Mouse (Mus musculus) intestine, embryonic 16.5 days (tissue): Measurements from ENCODE around the gene Opa3. TPM values are rescaled to one million over a fixed set of nuclear protein-coding genes. Genes with fewer than 3 reads are reported as not detected.

Experiments used
- ATAC-seq: fragments of 200-750 bp; cut with Nextera tagmentation; 2 replicates; pipeline ENCODE4 v1.8.0; 2017; ENCODE audit warnings: moderate TSS enrichment, moderate library complexity
- H3K27ac ChIP-seq: fragments of 300-500 bp; sonication (generic); 2 replicates; pipeline ENCODE4 v1.5.1; 2014; ENCODE audit warnings: mild to moderate bottlenecking, low read length
- H3K27me3 ChIP-seq: fragments of 300-500 bp; sonication (generic); replicated peaks from 2 replicates; pipeline ENCODE4 v1.6.1; 2014; ENCODE audit warnings: low read length, control low read depth, mixed read lengths; ENCODE audit not compliant: control insufficient read depth, insufficient read depth
- H3K36me3 ChIP-seq: fragments of 300-500 bp; sonication (generic); 2 replicates; pipeline ENCODE4 v1.6.1; 2014; ENCODE audit warnings: low read length, control low read depth; ENCODE audit not compliant: control insufficient read depth, insufficient read depth
- H3K4me1 ChIP-seq: fragments of 300-500 bp; sonication (generic); 2 replicates; pipeline ENCODE4 v1.6.1; 2014; ENCODE audit warnings: low read length, control low read depth, mixed read lengths; ENCODE audit not compliant: control insufficient read depth, insufficient read depth
- H3K4me2 ChIP-seq: fragments of 300-500 bp; sonication (generic); 2 replicates; pipeline ENCODE4 v1.6.1; 2014; ENCODE audit warnings: low read depth, low read length, control low read depth
- H3K4me3 ChIP-seq: fragments of 300-500 bp; sonication (generic); 2 replicates; pipeline ENCODE4 v1.5.1; 2014; ENCODE audit warnings: mild to moderate bottlenecking, low read length
- H3K9ac ChIP-seq: fragments of 300-500 bp; sonication (generic); 2 replicates; pipeline ENCODE4 v1.6.1; 2014; ENCODE audit warnings: low read depth, low read length
- H3K9me3 ChIP-seq: fragments of 300-500 bp; sonication (generic); 2 replicates; pipeline ENCODE4 v1.6.1; 2016; ENCODE audit warnings: low read length, control low read depth; ENCODE audit not compliant: control insufficient read depth
- WGBS: fragments of 180-500 bp; shearing (Covaris S2); extraction: QIAGEN DNeasy Blood & Tissue Kit; methylation state at CpG from one replicate; pipeline ENCODE4 v1.1.7; 2014; 5-methylcytosine and 5-hydroxymethylcytosine counted together
- polyA plus RNA-seq: library from polyadenylated mRNA; unstranded; fragments of >200 nt; fragmentation: Nextera tagmentation; extraction: Ambion mirVana; gene quantifications from 2 replicates; pipeline ENCODE4 v1.2.1, GENCODE M21; 2015

Opa3 gene
- polyA plus RNA-seq: 40.6 and 40.9 TPM in 2 replicates

GRCm38 (mm10) chr7:19227883-19228792, at the start of gene Opa3:
TSS of gene Opa3 (plus strand) at chr7:19228334.
- Histone ChIP-seq H3K9me3 (no peaks in the 10 kb centered on the region), H3K27ac (peak within 1 kb of the TSS; percentile 99), H3K27me3 (no peaks in the 10 kb centered on the region), H3K36me3 (no peaks in the 10 kb centered on the region), H3K9ac (peak within 1 kb of the TSS; percentile 84), H3K4me2 (peak within 1 kb of the TSS; percentile 67), H3K4me3 (peak within 1 kb of the TSS; percentile 71), H3K4me1 (peaks cover 33% of the 10 kb centered on the region)
- peak; percentile 92 for ATAC-seq
- WGBS: under 1% methylated on average over 90 of the region's 91 CpGs

DNA sequence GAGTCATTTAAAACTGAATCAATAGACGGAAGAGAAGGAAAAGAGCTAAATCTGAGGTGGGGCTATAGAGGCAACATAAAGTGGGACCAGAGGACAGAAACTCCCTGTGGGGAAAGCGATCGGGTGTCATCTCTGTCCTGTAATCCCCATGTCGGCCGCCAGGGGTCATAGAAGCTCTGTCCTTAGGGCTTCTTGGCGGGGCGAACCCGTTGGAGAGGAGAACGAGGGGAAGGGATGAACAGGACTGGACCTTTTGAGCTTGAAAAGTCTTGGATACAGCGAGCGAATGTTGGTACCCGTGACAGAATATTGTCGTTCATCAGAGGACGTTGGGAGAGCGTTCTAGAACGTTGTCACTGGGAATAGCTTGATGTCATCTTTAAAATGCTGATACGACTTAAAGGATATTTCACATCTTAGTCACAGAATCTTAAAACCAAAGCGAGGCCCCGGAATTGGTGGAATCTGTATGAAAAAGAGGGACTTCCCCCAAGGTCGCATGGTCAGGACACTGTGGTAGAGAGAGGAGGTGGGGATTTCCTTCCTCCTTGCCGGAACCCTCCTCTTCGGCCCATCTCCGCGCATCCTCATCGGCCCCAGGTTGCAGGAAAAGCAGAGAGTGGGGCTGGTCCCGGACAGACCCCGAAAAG, 49.6 kb upstream of the Opa3 start:
- no peak for ATAC-seq
- Histone ChIP-seq H3K4me3 (peak overlapping the region; percentile 12; the same call in 1 of the 2 replicates), H3K36me3 (no peaks in the 10 kb centered on the region), H3K27ac (no peak overlapping the region), H3K4me2 (peak overlapping the region; percentile 38), H3K9ac (no peak overlapping the region), H3K9me3 (no peaks in the 10 kb centered on the region), H3K4me1 (peaks cover 21% of the 10 kb centered on the region), H3K27me3 (peaks cover 50% of the 10 kb centered on the region)
- 7% methylated on average over 27 of the region's 27 CpGs for WGBS

- peaks cover 21% of the 10 kb centered on the region for H3K4me1 ChIP-seq
- ATAC-seq: peak; percentile 17; the same call in 1 of the 2 replicates
- H3K9ac ChIP-seq: 0 out of 2 replicates have a peak overlapping the region, but pooled peaks have one; percentile 10
Observed at GRCm38 (mm10) chr7:19179173-19179572, 49.0 kb upstream of the Opa3 start.

DNA sequence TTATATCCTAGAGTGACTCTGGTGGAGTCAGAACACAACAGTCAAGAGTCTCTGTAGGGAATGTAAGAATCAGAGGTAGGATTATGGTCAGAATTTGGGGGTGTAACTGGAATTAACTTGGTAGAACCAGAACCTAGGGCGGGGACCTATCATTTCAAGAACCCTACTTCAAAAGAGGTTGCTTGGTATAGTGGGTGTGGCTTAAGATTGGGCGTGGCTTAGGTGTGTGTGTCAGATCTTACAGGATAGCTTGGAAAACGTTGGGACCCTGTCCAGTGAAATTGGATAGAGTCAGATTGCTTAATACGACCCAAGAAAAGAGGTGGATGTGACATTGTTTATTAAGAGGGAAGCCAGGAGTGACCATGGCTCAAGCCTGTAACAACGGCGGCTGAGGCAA, 48.2 kb upstream of the Opa3 start:
- Histone ChIP-seq H3K9ac (no peak overlapping the region), H3K9me3 (no peaks in the 10 kb centered on the region), H3K4me2 (peak overlapping the region; percentile 38; the same call in 1 of the 2 replicates), H3K27me3 (peaks cover 50% of the 10 kb centered on the region), H3K4me3 (no peak overlapping the region), H3K4me1 (peaks cover 25% of the 10 kb centered on the region), H3K36me3 (no peaks in the 10 kb centered on the region), H3K27ac (no peak overlapping the region)
- 39% methylated on average over 6 of the region's 6 CpGs for WGBS
- ATAC-seq: no peak

More at GRCm38 (mm10) chr7:19179173-19179572, 49.0 kb upstream of the Opa3 start:
- WGBS: under 1% methylated on average over 31 of the region's 32 CpGs
- peaks cover 50% of the 10 kb centered on the region for H3K27me3 ChIP-seq
- H3K36me3 ChIP-seq: no peaks in the 10 kb centered on the region
- H3K9me3 ChIP-seq: no peaks in the 10 kb centered on the region
- H3K4me3 ChIP-seq: peak overlapping the region; percentile 30
- peak overlapping the region; percentile 38 for H3K4me2 ChIP-seq
- no peak overlapping the region for H3K27ac ChIP-seq

GRCm38 (mm10) chr7:19180862-19181429, 47.2 kb upstream of the Opa3 start:
- peaks cover 43% of the 10 kb centered on the region for H3K27me3 ChIP-seq
- ATAC-seq: peak; percentile 57
- H3K4me1 ChIP-seq: peaks cover 24% of the 10 kb centered on the region

DNA sequence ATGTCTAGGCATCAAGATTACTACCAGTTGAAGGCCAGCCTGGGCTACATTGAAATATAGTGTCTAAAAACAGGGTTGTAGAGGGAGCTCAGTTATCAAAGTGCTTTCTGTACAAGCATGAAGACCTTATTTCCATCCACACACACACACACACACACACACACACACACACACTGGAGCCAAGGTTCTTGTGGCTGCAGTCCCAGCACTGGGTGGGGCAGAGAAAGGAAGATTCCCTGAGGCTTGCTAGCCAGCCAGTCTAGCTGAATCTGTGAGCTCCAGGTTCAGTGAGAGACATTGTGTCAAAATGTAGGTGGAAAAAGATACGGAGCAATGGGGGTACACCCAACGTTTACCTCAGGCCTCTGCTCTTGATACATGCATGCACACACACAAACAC, 43.9 kb upstream of the Opa3 start:
- Histone ChIP-seq H3K9me3 (no peaks in the 10 kb centered on the region), H3K27me3 (peaks cover 10% of the 10 kb centered on the region), H3K9ac (no peak overlapping the region), H3K36me3 (no peaks in the 10 kb centered on the region), H3K27ac (no peak overlapping the region), H3K4me3 (no peak overlapping the region), H3K4me2 (no peak overlapping the region), H3K4me1 (peaks cover 17% of the 10 kb centered on the region)
- ATAC-seq: no peak
- 89% methylated on average over 2 of the region's 2 CpGs for WGBS

More at GRCm38 (mm10) chr7:19180862-19181429, 47.2 kb upstream of the Opa3 start:
- Histone ChIP-seq H3K27ac (no peak overlapping the region), H3K9ac (peak overlapping the region; percentile 74), H3K36me3 (no peaks in the 10 kb centered on the region), H3K4me2 (peak overlapping the region; percentile 70), H3K9me3 (no peaks in the 10 kb centered on the region), H3K4me3 (peak overlapping the region; percentile 64)
- WGBS: under 1% methylated on average over 26 of the region's 27 CpGs

GRCm38 (mm10) chr7:19184758-19185157, 43.4 kb upstream of the Opa3 start:
- no peak for ATAC-seq
- no peak overlapping the region for H3K9ac ChIP-seq
- no peaks in the 10 kb centered on the region for H3K9me3 ChIP-seq
- peaks cover 12% of the 10 kb centered on the region for H3K4me1 ChIP-seq
- H3K27me3 ChIP-seq: peaks cover 5% of the 10 kb centered on the region
- no peak overlapping the region for H3K4me2 ChIP-seq
- no peak overlapping the region for H3K27ac ChIP-seq
- H3K36me3 ChIP-seq: no peaks in the 10 kb centered on the region
- no peak overlapping the region for H3K4me3 ChIP-seq
- WGBS: 73% methylated on average over 6 of the region's 6 CpGs

DNA sequence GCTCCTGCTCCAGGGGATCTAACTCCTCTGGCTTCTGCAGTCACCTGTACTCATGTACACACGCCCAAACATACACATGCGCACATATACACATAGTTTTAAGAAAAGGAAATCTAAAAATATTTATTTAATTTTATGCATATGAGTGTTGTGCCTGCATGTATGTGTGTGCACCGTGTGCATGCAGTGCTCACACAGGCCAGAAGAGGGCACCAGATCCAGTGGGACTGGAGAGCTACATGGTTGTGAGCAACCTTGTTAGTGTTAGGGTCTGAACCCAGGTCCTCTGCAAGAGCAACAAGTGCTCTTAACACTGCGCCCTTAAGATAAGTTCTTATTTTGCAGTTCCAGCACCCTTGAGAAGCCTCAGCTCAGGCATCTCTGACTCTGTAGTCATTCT, 33.5 kb upstream of the Opa3 start:
- Histone ChIP-seq H3K4me1 (no peaks in the 10 kb centered on the region), H3K27ac (no peak overlapping the region), H3K4me2 (no peak overlapping the region), H3K9ac (no peak overlapping the region), H3K4me3 (no peak overlapping the region), H3K36me3 (peaks cover 10% of the 10 kb centered on the region), H3K9me3 (peaks cover 5% of the 10 kb centered on the region; the same call in 1 of the 2 replicates), H3K27me3 (no peaks in the 10 kb centered on the region)
- WGBS: 96% methylated on average over 4 of the region's 4 CpGs
- ATAC-seq: no peak

GRCm38 (mm10) chr7:19196676-19197075, 31.5 kb upstream of the Opa3 start:
- no peak overlapping the region for H3K4me3 ChIP-seq
- ATAC-seq: no peak
- no peak overlapping the region for H3K27ac ChIP-seq
- no peaks in the 10 kb centered on the region for H3K27me3 ChIP-seq
- H3K4me2 ChIP-seq: no peak overlapping the region
- WGBS: 62% methylated on average over 6 of the region's 6 CpGs
- H3K36me3 ChIP-seq: peaks cover 12% of the 10 kb centered on the region
- H3K9me3 ChIP-seq: peaks cover 5% of the 10 kb centered on the region; the same call in 1 of the 2 replicates
- H3K9ac ChIP-seq: no peak overlapping the region
- no peaks in the 10 kb centered on the region for H3K4me1 ChIP-seq
